10 mouse cellular contexts compared by ENCODE assay signal in genomic region chr12:82189076-82189675, GRCm38 (mm10). TPM values are rescaled to one million over a fixed set of nuclear protein-coding genes. Genes with fewer than 3 reads are reported as not detected.
DNase-seq lines count a peak whose midpoint lies in the region; ATAC-seq and TF ChIP-seq lines count a peak whose summit lies in the region.
"Had no signal": no experiment of that assay in that cellular context is flagged by ENCODE, and none has a peak within 500 bp of the region (broad histone marks: within the 10 kb centered on the region; RNA-seq: fewer than 3 reads in every experiment).

No protein-coding gene starts in this region.

- DNase-seq in hindbrain, embryonic 10.5 days (ENCODE audit: low spot score) = peak; percentile 28
- DNase-seq in CH12.LX (ENCODE audit: extremely low read depth) = peak; percentile 27
- DNase-seq in embryonic facial prominence, embryonic 11.5 days (ENCODE audit: low spot score) = peak; percentile 75
- no peak for DNase-seq in left cerebral cortex, adult 8-10 months (ENCODE audit: low spot score in 2 of 2)
- DNase-seq in cerebellum, adult 11-12 months = no peak
- DNase-seq in midbrain, embryonic 11.5 days (ENCODE audit: low spot score, missing footprints) = no peak
- DNase-seq: gastrocnemius, postnatal 10 days had no signal

- no peak overlapping the region for H3K9ac ChIP-seq in hindbrain, embryonic 16.5 days (ENCODE audit: low read depth, low read length)
- peak overlapping the region; percentile 11; the same call in 1 of the 2 replicates for H3K9ac ChIP-seq in CH12.LX (ENCODE audit: insufficient read depth, low read depth)
- no peak overlapping the region for H3K9ac ChIP-seq in embryonic facial prominence, embryonic 11.5 days (replicated peaks; ENCODE audit: low read length)
- no peak overlapping the region for H3K9ac ChIP-seq in limb, embryonic 15.5 days
- no peak overlapping the region for H3K9ac ChIP-seq in midbrain, embryonic 11.5 days (ENCODE audit: low read length)

- no peak for ATAC-seq in hindbrain, embryonic 16.5 days
- peak; percentile 89 for ATAC-seq in embryonic facial prominence, embryonic 11.5 days (replicated peaks; ENCODE audit: insufficient number of reproducible peaks, low FRiP score, low TSS enrichment, low read depth)
- ATAC-seq in limb, embryonic 15.5 days (ENCODE audit: insufficient number of reproducible peaks, low FRiP score, low TSS enrichment, low read depth) = no peak
- no peak for ATAC-seq in midbrain, embryonic 11.5 days (ENCODE audit: low FRiP score)

- H3K4me2 ChIP-seq in hindbrain, embryonic 16.5 days (ENCODE audit: low read length) = no peak overlapping the region
- peak overlapping the region; percentile 80 for H3K4me2 ChIP-seq in CH12.LX (ENCODE audit: insufficient read depth, low read depth, poor library complexity, severe bottlenecking)
- H3K4me2 ChIP-seq in embryonic facial prominence, embryonic 11.5 days (ENCODE audit: low read depth, low read length) = no peak overlapping the region
- peak overlapping the region; percentile 10; the same call in 1 of the 2 replicates for H3K4me2 ChIP-seq in limb, embryonic 15.5 days
- H3K4me2 ChIP-seq in midbrain, embryonic 11.5 days = no peak overlapping the region

- H3K36me3 ChIP-seq in hindbrain, embryonic 10.5 days = no peaks in the 10 kb centered on the region
- H3K36me3 ChIP-seq in hindbrain, embryonic 16.5 days (ENCODE audit: control insufficient read depth, insufficient read depth, low read length) = no peaks in the 10 kb centered on the region
- peaks cover 0 to 26% of the 10 kb centered on the region in 2 experiments for H3K36me3 ChIP-seq in CH12.LX (replicated peaks in 1 of 2; ENCODE audit: control insufficient read depth in 1 of 2, insufficient read depth in 1 of 2, low read length in 1 of 2)
- no peaks in the 10 kb centered on the region for H3K36me3 ChIP-seq in embryonic facial prominence, embryonic 11.5 days (replicated peaks; ENCODE audit: control insufficient read depth, insufficient read depth, low read depth, low read length)
- H3K36me3 ChIP-seq in limb, embryonic 15.5 days = no peaks in the 10 kb centered on the region
- H3K36me3 ChIP-seq in midbrain, embryonic 11.5 days (ENCODE audit: control insufficient read depth, insufficient read depth, low read length) = no peaks in the 10 kb centered on the region

- H3K27ac ChIP-seq in hindbrain, embryonic 10.5 days = peak overlapping the region; percentile 40; the same call in 1 of the 2 replicates
- H3K27ac ChIP-seq in hindbrain, embryonic 16.5 days (ENCODE audit: low read depth, low read length) = no peak overlapping the region
- no peak overlapping the region; the same call in 1 of the 2 replicates for H3K27ac ChIP-seq in CH12.LX (ENCODE audit: insufficient read depth, low read depth)
- peak overlapping the region; percentile 57 for H3K27ac ChIP-seq in embryonic facial prominence, embryonic 11.5 days (replicated peaks; ENCODE audit: low read depth, low read length)
- H3K27ac ChIP-seq in limb, embryonic 15.5 days = peak overlapping the region; percentile 61; the same call in 1 of the 2 replicates
- no peak overlapping the region for H3K27ac ChIP-seq in midbrain, embryonic 11.5 days (ENCODE audit: low read depth, low read length)

- TF ChIP-seq RAD21 in CH12.LX (IDR thresholded peaks at IDR 0.05; ENCODE audit: low read depth, low read length) = no peak

- TF ChIP-seq EP300 in CH12.LX (IDR thresholded peaks at IDR 0.05; ENCODE audit: low read length) = no peak; the same call in 1 of the 2 replicates

- H3K4me1 ChIP-seq in hindbrain, embryonic 10.5 days (replicated peaks) = peaks cover 58% of the 10 kb centered on the region
- peaks cover 3% of the 10 kb centered on the region; the same call in 1 of the 2 replicates for H3K4me1 ChIP-seq in hindbrain, embryonic 16.5 days (ENCODE audit: control insufficient read depth, insufficient read depth, low read depth, low read length)
- H3K4me1 ChIP-seq in CH12.LX (ENCODE audit: control insufficient read depth in 1 of 2, insufficient read depth in 2 of 2) = peaks cover 13 to 26% of the 10 kb centered on the region in 2 experiments
- peaks cover 4% of the 10 kb centered on the region; the same call in 1 of the 2 replicates for H3K4me1 ChIP-seq in embryonic facial prominence, embryonic 11.5 days (ENCODE audit: control insufficient read depth, insufficient read depth, low read length)
- peaks cover 50% of the 10 kb centered on the region for H3K4me1 ChIP-seq in limb, embryonic 15.5 days
- H3K4me1 ChIP-seq in midbrain, embryonic 11.5 days (ENCODE audit: control insufficient read depth, insufficient read depth, low read length) = peaks cover 3% of the 10 kb centered on the region; the same call in 1 of the 2 replicates

- dilution Hi-C loops in CH12.LX (cut with MboI; ENCODE audit: extremely low pct_ligation_motif_present, extremely low pct_unique_long_range_greater_than_20kb, low sequenced_read_pairs) = no loop called here

- H3K27me3 ChIP-seq in hindbrain, embryonic 10.5 days (ENCODE audit: insufficient read depth, poor library complexity, severe bottlenecking) = no peaks in the 10 kb centered on the region
- no peaks in the 10 kb centered on the region; the same call in 1 of the 2 replicates for H3K27me3 ChIP-seq in hindbrain, embryonic 16.5 days (replicated peaks; ENCODE audit: control insufficient read depth, insufficient read depth, low read length)
- no peaks in the 10 kb centered on the region for H3K27me3 ChIP-seq in CH12.LX (replicated peaks)
- H3K27me3 ChIP-seq in embryonic facial prominence, embryonic 11.5 days (ENCODE audit: control insufficient read depth, insufficient read depth, low read length) = no peaks in the 10 kb centered on the region
- H3K27me3 ChIP-seq in limb, embryonic 15.5 days = no peaks in the 10 kb centered on the region
- H3K27me3 ChIP-seq in midbrain, embryonic 11.5 days (ENCODE audit: control insufficient read depth, insufficient read depth, low read length) = no peaks in the 10 kb centered on the region
- H3K27me3 ChIP-seq: megakaryocyte, embryonic 14.5 days had no signal

- TF ChIP-seq POLR2A in CH12.LX (IDR thresholded peaks at IDR 0.05; ENCODE audit: low read depth, low read length) = no peak

- in situ Hi-C loops in CH12.LX (cut with MboI; ENCODE audit: low pct_ligation_motif_present, low pct_unique_long_range_greater_than_20kb, low sequenced_read_pairs) = no loop called here

- H3K79me2 ChIP-seq in CH12.LX (replicated peaks; ENCODE audit: control insufficient read depth, extremely low read depth, insufficient read depth, poor library complexity, severe bottlenecking) = no peaks in the 10 kb centered on the region

- no peak overlapping the region for H3K4me3 ChIP-seq in hindbrain, embryonic 10.5 days
- no peak overlapping the region for H3K4me3 ChIP-seq in hindbrain, embryonic 16.5 days (ENCODE audit: low read length)
- H3K4me3 ChIP-seq in CH12.LX (replicated peaks in 1 of 3; ENCODE audit: low read depth in 2 of 3, low read length in 2 of 3, poor library complexity in 1 of 3) = peak overlapping the region in 1 of 3 experiments; percentile 27
- H3K4me3 ChIP-seq in embryonic facial prominence, embryonic 11.5 days (ENCODE audit: low read depth, low read length) = no peak overlapping the region
- no peak overlapping the region for H3K4me3 ChIP-seq in limb, embryonic 15.5 days
- H3K4me3 ChIP-seq in midbrain, embryonic 11.5 days (ENCODE audit: low read depth, low read length) = no peak overlapping the region

- 45% methylated on average over 6 of the region's 6 CpGs for WGBS in hindbrain, embryonic 10.5 days
- WGBS in hindbrain, embryonic 16.5 days = 52% methylated on average over 6 of the region's 6 CpGs
- WGBS in embryonic facial prominence, embryonic 11.5 days = 15% methylated on average over 6 of the region's 6 CpGs
- 16% methylated on average over 6 of the region's 6 CpGs for WGBS in limb, embryonic 15.5 days
- 58% methylated on average over 6 of the region's 6 CpGs for WGBS in midbrain, embryonic 11.5 days

- no peak for TF ChIP-seq CTCF in CH12.LX (conservative IDR thresholded peaks at IDR 0.05 in 1 of 2, IDR thresholded peaks at IDR 0.05 in 1 of 2; ENCODE audit: low read depth in 2 of 2, low read length in 2 of 2)

- H3K9me3 ChIP-seq in hindbrain, embryonic 10.5 days = peaks cover 8% of the 10 kb centered on the region; the same call in 1 of the 2 replicates
- H3K9me3 ChIP-seq in hindbrain, embryonic 16.5 days (ENCODE audit: control insufficient read depth, low read length) = no peaks in the 10 kb centered on the region
- no peaks in the 10 kb centered on the region for H3K9me3 ChIP-seq in CH12.LX (replicated peaks; ENCODE audit: low read length)
- H3K9me3 ChIP-seq in embryonic facial prominence, embryonic 11.5 days (replicated peaks; ENCODE audit: control insufficient read depth, low read length) = no peaks in the 10 kb centered on the region
- no peaks in the 10 kb centered on the region for H3K9me3 ChIP-seq in limb, embryonic 15.5 days
- no peaks in the 10 kb centered on the region for H3K9me3 ChIP-seq in midbrain, embryonic 11.5 days (ENCODE audit: control insufficient read depth, low read length)
- H3K9me3 ChIP-seq: megakaryocyte, embryonic 14.5 days had no signal

TF ChIP-seq in CH12.LX, 34 proteins besides CTCF, POLR2A, EP300 and RAD21:
- TF ChIP-seq POLR2AphosphoS2 (IDR thresholded peaks at IDR 0.05; ENCODE audit: low read depth, low read length) (no peak), USF2 (conservative IDR thresholded peaks at IDR 0.05; ENCODE audit: low read depth, low read length) (no peak), ZMIZ1 (IDR thresholded peaks at IDR 0.05; ENCODE audit: low read depth, low read length) (no peak), BHLHE40 (IDR thresholded peaks at IDR 0.05; ENCODE audit: low read depth, low read length) (no peak), NELFE (IDR thresholded peaks at IDR 0.05; ENCODE audit: low read depth, low read length) (no peak), ELF1 (IDR thresholded peaks at IDR 0.05; ENCODE audit: low read depth, low read length) (no peak), MXI1 (IDR thresholded peaks at IDR 0.05; ENCODE audit: low read depth, low read length) (no peak), IRF4 (IDR thresholded peaks at IDR 0.05; ENCODE audit: low read depth, low read length) (no peak), TCF12 (IDR thresholded peaks at IDR 0.05; ENCODE audit: low read depth, low read length) (no peak), SIN3A (IDR thresholded peaks at IDR 0.05; ENCODE audit: low read length) (no peak)

RNA-seq across cellular contexts. Expression of gene Sipa1l1, which starts 20.1 kb away (rescaled TPM):
- polyA plus RNA-seq in hindbrain, embryonic 10.5 days (2016; fragmentation: Nextera tagmentation; extraction: Ambion mirVana) = 26.0 and 30.2 TPM in 2 replicates
- 11.1 and 11.2 TPM in 2 replicates for polyA plus RNA-seq in hindbrain, embryonic 16.5 days (2015; fragmentation: Nextera tagmentation; extraction: Ambion mirVana)
- total RNA-seq in CH12.LX (2012; rRNA removed) (18.7 and 23.6 TPM in 2 replicates), CH12.LX (2014; rRNA removed) (13.6 and 15.1 TPM in 2 replicates)
- 36.7 and 37.5 TPM in 2 replicates for polyA plus RNA-seq in CH12.LX (2012; ENCODE audit: insufficient read length, low read depth)
- 26.8 and 28.4 TPM in 2 replicates for polyA plus RNA-seq in embryonic facial prominence, embryonic 11.5 days (2014; fragmentation: Nextera tagmentation; extraction: Ambion mirVana)
- polyA plus RNA-seq in limb, embryonic 15.5 days (2015; fragmentation: Nextera tagmentation; extraction: Ambion mirVana) = 31.9 and 39.0 TPM in 2 replicates
- 100 to 1,000 TPM; 245 to 307 (median 281) TPM for total RNA-seq in left cerebral cortex, adult 8-10 months (2022)
- polyA plus RNA-seq in midbrain, embryonic 11.5 days (2014; fragmentation: Nextera tagmentation; extraction: Ambion mirVana) = 24.1 and 25.6 TPM in 2 replicates

Comparison
In these comparisons a context has a peak if more than half of its experiments do, and no peak if none do; other contexts are left out.
1. H3K27ac ChIP-seq: peak in hindbrain, embryonic 10.5 days (single experiment), embryonic facial prominence, embryonic 11.5 days (single experiment) and limb, embryonic 15.5 days (single experiment); none in hindbrain, embryonic 16.5 days (single experiment), CH12.LX (single experiment) and midbrain, embryonic 11.5 days (single experiment).
2. DNase-seq: peak in hindbrain, embryonic 10.5 days (single experiment), CH12.LX (single experiment) and embryonic facial prominence, embryonic 11.5 days (single experiment); none in left cerebral cortex, adult 8-10 months (0 of 2), cerebellum, adult 11-12 months (single experiment) and midbrain, embryonic 11.5 days (single experiment).
3. H3K4me2 ChIP-seq: peak in CH12.LX (single experiment) and limb, embryonic 15.5 days (single experiment); none in hindbrain, embryonic 16.5 days (single experiment), embryonic facial prominence, embryonic 11.5 days (single experiment) and midbrain, embryonic 11.5 days (single experiment).